Mouse (Mus musculus): ENCODE results near the gene Mcm2. TPM values are rescaled to one million over a fixed set of nuclear protein-coding genes. Genes with fewer than 3 reads are reported as not detected.

Gene Mcm2
- total RNA-seq, 2 experiments from 2014 or later = 175 to 236 TPM

DNA sequence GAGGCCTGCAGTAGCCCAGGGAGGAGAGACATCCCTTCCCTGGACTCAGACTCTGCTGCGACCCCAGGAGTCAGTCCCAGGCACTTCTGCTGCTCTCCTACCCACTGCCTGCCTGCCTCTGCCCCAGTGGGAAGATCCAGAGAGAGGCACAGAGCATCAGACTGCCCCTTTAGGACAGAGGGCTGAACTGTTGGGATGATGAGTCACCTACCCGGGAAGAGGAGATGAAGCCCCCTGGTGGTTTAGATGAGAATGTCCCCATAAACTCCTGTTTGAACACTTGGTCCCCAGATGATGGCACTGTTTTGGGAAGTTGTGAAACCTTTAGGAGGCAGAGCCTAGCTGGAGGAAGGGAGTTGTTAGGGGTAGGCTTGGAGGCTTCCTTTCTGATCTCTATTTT is 37.7 kb downstream of the Mcm2 start:
- peak; percentile 81 for ATAC-seq (replicated peaks; ENCODE audit: low FRiP score, low TSS enrichment, poor library complexity, severe bottlenecking)

- no peak for ATAC-seq (replicated peaks; ENCODE audit: low FRiP score, low TSS enrichment, poor library complexity, severe bottlenecking)
These were observed 40.2 kb downstream of the Mcm2 start for GRCm38 (mm10) chr6:88858341-88858740.

DNA sequence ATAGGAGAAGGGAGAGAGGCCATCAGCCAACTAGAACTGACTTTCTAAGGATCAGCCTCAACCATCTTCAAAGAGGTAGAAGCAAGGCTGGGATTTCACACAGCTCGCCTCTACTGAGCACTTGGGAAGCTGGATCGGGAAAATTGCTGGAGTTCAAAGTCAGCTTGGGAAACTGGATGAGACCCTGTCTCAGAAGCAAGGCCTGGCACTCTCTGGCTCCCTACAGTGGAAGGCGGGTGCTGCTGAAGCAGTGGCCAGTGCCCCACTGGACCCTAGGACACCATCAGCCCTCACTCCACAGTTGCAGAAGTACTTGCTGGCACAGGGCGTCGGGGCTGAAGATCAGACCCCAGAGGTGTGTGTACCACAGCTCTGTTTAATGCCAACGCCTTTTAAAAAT is 40.8 kb downstream of the Mcm2 start:
- ATAC-seq (replicated peaks; ENCODE audit: low FRiP score, low TSS enrichment, poor library complexity, severe bottlenecking) = no peak

GRCm38 (mm10) chr6:88857249-88857648 is 41.3 kb downstream of the Mcm2 start:
- no peak for ATAC-seq (replicated peaks; ENCODE audit: low FRiP score, low TSS enrichment, poor library complexity, severe bottlenecking)

GRCm38 (mm10) chr6:88855636-88856035 is 42.9 kb downstream of the Mcm2 start:
- peak; percentile 54; the same call in 1 of the 2 replicates for ATAC-seq (replicated peaks; ENCODE audit: low FRiP score, low TSS enrichment, poor library complexity, severe bottlenecking)

- no peak for ATAC-seq (replicated peaks; ENCODE audit: low FRiP score, low TSS enrichment, poor library complexity, severe bottlenecking)
These were observed 44.1 kb downstream of the Mcm2 start for GRCm38 (mm10) chr6:88854509-88854908.

DNA sequence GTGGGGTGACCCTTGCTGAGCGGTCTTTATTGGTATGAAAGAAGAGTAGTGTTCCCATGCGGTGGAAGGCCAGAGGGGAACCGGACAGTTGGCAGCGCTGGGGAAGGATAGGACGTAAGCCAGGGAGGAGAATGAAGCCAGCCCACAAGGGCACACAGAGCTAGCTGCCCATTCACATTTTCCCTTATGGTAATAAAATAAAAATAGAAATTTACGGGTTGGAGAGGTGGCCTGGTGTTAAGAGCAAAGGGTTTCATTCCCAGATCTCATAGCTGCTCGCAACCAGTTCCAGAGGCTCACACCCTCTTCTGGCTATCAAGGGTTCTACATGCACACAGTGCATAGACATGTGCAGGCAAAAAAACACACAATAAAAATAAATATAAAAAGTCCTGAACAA is 48.5 kb downstream of the Mcm2 start:
- no peak for ATAC-seq (replicated peaks; ENCODE audit: low FRiP score, low TSS enrichment, poor library complexity, severe bottlenecking)

DNA sequence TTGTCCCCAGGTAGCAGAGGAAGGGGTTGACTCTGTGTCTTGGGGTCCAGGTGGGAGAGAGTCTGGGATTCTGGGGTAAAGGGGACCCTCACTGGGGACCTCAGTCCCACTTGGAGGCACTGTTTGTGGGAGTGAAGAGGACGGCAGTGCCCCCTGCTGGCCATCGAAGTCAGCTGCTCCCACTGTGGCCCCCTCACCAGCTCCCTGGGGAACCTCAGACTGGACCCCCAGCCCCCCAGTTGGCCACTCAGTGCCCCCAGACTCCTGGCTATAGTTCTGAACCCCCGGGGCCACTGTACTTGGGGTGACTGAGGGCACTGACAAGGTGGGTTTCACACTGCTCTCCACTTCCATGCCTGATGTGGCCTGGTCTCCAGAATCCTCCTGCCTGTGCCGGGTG is 49.3 kb downstream of the Mcm2 start:
- peak; percentile 58; the same call in 1 of the 2 replicates for ATAC-seq (replicated peaks; ENCODE audit: low FRiP score, low TSS enrichment, poor library complexity, severe bottlenecking)

DNA sequence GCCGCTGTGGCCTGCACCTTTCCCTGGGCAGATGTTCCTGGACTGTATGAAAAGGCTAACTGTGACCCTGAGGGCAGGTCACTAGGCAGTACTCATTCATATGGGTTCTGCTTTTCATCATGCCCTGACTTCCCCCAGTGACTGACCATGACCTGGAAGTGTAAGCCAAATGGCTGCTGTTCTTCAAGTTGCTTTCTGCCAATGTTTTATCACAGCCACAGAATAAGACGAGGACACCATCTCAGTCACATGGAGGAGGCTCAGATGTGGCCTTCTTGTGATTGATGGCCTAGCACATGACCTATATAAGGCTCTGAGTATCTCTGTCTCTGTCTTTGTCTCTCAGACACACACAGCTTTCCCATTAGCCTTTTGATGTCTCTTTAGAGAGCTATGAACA is 51.0 kb downstream of the Mcm2 start:
- ATAC-seq (replicated peaks; ENCODE audit: low FRiP score, low TSS enrichment, poor library complexity, severe bottlenecking) = no peak

GRCm38 (mm10) chr6:88844901-88845565 is 53.5 kb downstream of the Mcm2 start:
- no peak for ATAC-seq (replicated peaks; ENCODE audit: low FRiP score, low TSS enrichment, poor library complexity, severe bottlenecking)

DNA sequence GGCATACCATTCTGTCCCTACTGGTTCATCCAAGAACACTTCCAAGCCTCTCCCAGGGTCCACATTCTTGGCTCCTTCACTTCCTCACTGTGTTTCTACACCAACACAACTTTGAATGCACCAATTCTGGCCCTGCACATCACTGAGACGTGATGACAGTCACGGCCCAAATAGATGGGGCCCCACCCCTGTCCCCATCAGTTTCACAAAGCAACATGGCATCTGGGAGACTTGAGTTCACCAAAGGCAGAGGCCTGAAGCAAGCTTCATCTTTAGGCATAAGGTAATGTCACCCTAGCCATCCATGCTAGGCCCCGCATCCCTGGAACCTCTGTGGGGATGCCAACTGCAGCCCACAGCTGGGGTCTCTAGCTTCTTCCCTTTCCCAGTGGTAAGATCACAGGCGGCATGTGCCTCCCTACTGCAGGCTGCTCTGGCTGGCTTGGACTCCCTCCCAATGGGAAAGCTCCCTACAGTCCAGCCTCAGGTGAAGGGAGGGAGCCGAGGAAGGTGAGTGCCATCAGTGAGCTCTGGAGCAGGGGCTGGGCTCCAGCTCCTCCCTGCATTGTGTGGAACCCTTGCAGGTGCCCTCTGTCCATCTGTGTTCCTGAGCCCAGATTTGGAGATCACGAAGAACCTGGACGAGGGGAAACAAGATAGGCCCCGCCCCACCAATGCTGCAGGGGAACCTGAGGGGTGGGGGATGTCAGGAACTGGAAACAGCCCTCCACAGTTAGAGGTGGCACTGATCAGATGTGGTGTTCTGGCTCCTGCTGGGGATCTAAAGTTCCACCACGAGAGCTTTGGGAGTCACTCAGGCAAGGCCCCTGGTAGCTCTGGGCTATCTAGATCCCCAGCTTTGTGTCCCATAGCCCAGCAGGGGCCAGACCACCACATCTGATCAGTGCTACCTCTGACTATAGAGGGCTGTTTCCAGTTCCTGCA is 54.5 kb downstream of the Mcm2 start:
- ATAC-seq (replicated peaks; ENCODE audit: low FRiP score, low TSS enrichment, poor library complexity, severe bottlenecking) = no peak

- ATAC-seq (replicated peaks; ENCODE audit: low FRiP score, low TSS enrichment, poor library complexity, severe bottlenecking) = no peak
These were observed 55.3 kb downstream of the Mcm2 start for GRCm38 (mm10) chr6:88843241-88843640.

DNA sequence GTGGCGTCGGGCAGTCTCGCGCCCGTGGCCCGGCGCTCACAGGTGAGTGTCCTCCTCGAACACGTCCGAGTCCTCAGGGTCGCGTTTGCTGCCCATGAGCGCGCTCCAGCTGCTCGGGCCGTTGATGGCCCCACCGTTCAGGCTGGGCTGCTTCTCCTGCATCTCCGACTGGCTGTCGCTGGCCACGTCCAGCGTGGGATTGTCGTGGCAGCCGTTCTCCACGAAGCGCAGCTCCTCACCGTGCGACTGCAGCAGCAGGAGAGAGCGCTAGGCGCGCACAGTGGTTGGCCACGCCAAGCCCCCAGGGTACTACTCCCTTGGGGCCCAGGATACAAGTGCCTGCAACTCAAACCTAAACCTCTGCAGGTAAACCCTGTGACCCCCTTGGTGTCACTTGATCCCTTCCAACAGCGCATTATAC is 55.8 kb downstream of the Mcm2 start:
- no peak for ATAC-seq (replicated peaks; ENCODE audit: low FRiP score, low TSS enrichment, poor library complexity, severe bottlenecking)

GRCm38 (mm10) chr6:88841781-88842689 is 56.5 kb downstream of the Mcm2 start, which contains the start of gene Abtb1:
Gene Abtb1 (minus strand): TSS chr6:88841984.
- ATAC-seq (replicated peaks; ENCODE audit: low FRiP score, low TSS enrichment, poor library complexity, severe bottlenecking) = peak; percentile 82

- no peak; the same call in 1 of the 2 replicates for ATAC-seq (replicated peaks; ENCODE audit: low FRiP score, low TSS enrichment, poor library complexity, severe bottlenecking)
These were observed 57.1 kb downstream of the Mcm2 start for GRCm38 (mm10) chr6:88841514-88841780.

DNA sequence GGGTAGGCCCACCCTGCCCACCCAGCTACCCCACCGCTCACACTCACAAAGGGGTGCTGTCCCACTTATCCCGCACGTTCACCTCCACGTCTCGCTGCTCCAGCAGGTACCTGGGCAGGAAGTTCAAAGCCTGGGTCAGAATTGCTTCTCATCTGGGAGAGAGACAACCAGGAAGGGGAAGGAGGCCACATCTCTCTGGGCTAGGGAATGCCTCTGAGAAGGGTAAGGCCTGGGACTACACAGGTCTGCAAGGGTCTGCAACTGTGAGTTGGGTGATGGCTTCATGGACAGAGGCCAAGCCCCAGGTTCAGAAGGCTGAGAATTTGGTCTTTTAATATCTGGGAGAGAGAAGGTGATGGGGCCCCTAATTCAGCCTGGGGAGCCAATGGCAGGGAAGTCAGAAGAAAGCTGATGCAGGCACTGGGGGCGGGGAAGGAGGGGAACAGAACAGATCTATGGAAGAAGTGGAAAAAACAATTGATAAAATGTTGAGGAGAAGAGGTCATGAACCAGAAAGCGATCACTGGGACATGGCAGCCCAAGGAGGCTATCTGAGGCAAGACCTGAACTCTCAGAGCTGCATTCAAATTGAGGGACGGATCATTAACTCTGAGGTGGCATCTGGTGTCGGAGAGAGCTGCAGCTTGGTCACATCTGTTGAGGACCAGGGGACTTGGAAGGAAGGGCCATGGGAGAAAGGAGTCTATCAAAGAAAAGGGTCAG is 57.6 kb downstream of the Mcm2 start:
- no peak for ATAC-seq (replicated peaks; ENCODE audit: low FRiP score, low TSS enrichment, poor library complexity, severe bottlenecking)

DNA sequence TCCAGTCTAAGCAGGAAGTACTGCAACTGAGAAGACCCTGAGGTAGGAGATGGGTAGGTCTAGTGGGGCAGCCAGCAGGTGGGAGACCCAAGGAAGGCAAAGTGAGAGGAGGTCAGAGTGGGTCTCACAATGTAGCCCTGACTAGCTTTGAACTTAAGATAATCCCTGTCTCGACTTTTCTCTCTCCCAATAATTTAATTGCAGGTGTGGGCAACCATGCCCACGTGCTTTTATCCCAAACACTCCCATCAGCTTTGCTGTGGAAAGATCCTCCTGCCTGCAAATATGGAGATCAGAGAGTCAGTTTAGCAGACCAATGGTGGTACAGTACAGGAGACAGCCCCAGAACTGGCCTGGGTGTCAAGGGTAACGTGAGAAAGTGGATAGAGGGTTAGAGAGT is 58.4 kb downstream of the Mcm2 start:
- ATAC-seq (replicated peaks; ENCODE audit: low FRiP score, low TSS enrichment, poor library complexity, severe bottlenecking) = no peak

DNA sequence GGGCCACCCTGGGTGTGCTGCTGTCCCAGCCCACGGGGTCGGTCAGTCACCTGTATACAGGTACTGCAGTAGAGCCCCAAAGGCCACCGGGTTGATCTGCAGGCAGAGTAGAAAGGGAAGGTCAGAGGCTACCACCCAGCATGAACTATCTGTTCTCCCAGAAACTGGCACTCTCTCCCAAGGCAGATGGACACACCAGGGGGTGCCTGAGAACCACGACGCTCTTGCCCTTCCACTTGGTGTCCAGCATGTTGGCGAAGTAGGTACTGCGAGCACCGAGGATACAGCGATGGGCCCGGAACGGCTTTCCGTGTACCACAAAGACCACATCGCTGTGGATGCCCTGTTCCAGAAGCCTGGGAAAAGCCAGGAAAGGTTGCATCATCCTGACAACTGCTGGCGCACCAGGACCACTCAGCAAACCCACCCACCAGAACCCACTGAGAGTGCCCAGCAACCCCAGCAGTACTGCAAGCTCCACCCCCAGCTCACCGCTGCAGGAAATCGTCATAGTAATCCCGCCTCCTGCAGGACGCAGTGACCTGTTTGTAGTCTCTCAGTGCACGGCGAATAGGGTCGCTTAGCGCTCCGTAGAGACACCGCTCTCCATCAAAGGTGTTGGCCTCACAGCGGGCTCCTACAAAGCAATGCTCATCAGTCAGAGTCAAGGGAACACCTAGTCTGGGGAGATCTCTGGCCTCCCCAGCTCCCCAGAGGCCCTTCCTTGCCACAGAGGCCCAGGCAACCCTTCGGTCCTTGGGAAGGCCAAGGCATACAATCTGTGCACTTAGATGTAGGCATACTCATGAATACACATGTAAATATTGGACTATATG is 59.2 kb downstream of the Mcm2 start:
- ATAC-seq (replicated peaks; ENCODE audit: low FRiP score, low TSS enrichment, poor library complexity, severe bottlenecking) = no peak

All from megakaryocyte-erythroid progenitor cell, adult 5-6 weeks (primary cell).